Mouse (Mus musculus): ENCODE measurements at regions not wholly inside any gene's neighbourhood (a gene's known extent, or its start where the extent isn't known, plus 50 kb on each side); places are given as distances from the start of the nearest gene placed in this dataset.
A peak's percentile ranks its signal among the peaks of the same experiment; 100 is the strongest.

DNA sequence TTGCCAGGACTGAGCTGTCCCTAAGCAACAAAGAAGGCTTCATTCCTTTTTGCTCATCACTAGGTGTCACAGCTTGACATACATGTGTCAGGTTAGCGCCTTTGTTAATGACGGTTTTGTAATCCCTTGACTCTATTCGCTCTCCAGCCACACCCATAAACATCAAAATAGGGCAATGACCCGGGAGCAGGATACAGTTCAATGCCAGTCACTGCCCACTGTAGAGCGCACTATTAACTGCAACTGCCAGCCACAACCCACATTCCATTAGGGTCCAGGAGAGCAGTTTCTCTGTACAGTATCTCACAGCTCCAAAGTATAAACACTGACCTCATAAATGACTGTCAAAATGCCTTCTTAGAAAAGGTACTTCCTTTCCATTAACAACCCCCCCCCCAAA is 163.5 kb upstream of the Nfe2l3 start:
- WGBS = 85% methylated on average over 5 of the region's 5 CpGs
- no peaks in the 10 kb centered on the region for H3K4me1 ChIP-seq (ENCODE audit: control insufficient read depth, insufficient read depth, low read length)
- H3K4me2 ChIP-seq (ENCODE audit: low read depth, low read length) = no peak overlapping the region
- DNase-seq (ENCODE audit: low spot score) (no peak), ATAC-seq (replicated peaks; ENCODE audit: insufficient number of reproducible peaks, low FRiP score, low TSS enrichment, low read depth) (no peak)
- no peaks in the 10 kb centered on the region for H3K9me3 ChIP-seq (replicated peaks; ENCODE audit: control insufficient read depth, low read length)
- H3K27ac ChIP-seq (replicated peaks; ENCODE audit: low read depth, low read length) = no peak overlapping the region
- H3K4me3 ChIP-seq (ENCODE audit: low read depth, low read length) = no peak overlapping the region
- H3K36me3 ChIP-seq (replicated peaks; ENCODE audit: control insufficient read depth, insufficient read depth, low read depth, low read length) = no peaks in the 10 kb centered on the region
- H3K9ac ChIP-seq (replicated peaks; ENCODE audit: low read length) = no peak overlapping the region
- H3K27me3 ChIP-seq (ENCODE audit: control insufficient read depth, insufficient read depth, low read length) = no peaks in the 10 kb centered on the region

DNA sequence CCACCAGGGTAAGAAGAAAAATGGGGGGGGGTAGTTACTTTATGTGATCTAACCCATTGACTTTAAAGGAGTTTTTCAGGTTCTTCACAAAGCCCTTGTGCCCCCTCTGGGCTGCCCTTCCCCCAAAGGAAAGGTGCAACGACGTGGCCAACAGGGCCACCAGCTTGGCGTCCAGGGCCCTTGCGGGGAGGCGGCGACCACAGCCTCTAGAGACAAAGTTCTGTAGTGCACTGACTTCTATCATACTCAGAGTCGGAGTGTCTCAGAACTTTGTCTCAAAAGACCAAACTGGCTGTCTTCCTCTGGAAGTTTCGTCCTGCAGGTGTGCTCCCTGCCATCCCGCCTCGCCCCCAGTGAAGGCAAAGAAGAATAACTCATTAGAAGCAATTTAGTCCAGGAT is 162.9 kb upstream of the Nfe2l3 start:
- H3K27ac ChIP-seq (replicated peaks; ENCODE audit: low read depth, low read length) = no peak overlapping the region
- H3K4me1 ChIP-seq (ENCODE audit: control insufficient read depth, insufficient read depth, low read length) = no peaks in the 10 kb centered on the region
- DNase-seq (ENCODE audit: low spot score) = peak; percentile 6
- H3K9me3 ChIP-seq (replicated peaks; ENCODE audit: control insufficient read depth, low read length) = no peaks in the 10 kb centered on the region
- no peak for ATAC-seq (replicated peaks; ENCODE audit: insufficient number of reproducible peaks, low FRiP score, low TSS enrichment, low read depth)
- H3K9ac ChIP-seq (replicated peaks; ENCODE audit: low read length) = peak overlapping the region; percentile 77
- H3K4me2 ChIP-seq (ENCODE audit: low read depth, low read length) = peak overlapping the region; percentile 94
- WGBS = 29% methylated on average over 10 of the region's 10 CpGs
- no peaks in the 10 kb centered on the region for H3K36me3 ChIP-seq (replicated peaks; ENCODE audit: control insufficient read depth, insufficient read depth, low read depth, low read length)
- H3K27me3 ChIP-seq (ENCODE audit: control insufficient read depth, insufficient read depth, low read length) = no peaks in the 10 kb centered on the region
- peak overlapping the region; percentile 53 for H3K4me3 ChIP-seq (ENCODE audit: low read depth, low read length)

DNA sequence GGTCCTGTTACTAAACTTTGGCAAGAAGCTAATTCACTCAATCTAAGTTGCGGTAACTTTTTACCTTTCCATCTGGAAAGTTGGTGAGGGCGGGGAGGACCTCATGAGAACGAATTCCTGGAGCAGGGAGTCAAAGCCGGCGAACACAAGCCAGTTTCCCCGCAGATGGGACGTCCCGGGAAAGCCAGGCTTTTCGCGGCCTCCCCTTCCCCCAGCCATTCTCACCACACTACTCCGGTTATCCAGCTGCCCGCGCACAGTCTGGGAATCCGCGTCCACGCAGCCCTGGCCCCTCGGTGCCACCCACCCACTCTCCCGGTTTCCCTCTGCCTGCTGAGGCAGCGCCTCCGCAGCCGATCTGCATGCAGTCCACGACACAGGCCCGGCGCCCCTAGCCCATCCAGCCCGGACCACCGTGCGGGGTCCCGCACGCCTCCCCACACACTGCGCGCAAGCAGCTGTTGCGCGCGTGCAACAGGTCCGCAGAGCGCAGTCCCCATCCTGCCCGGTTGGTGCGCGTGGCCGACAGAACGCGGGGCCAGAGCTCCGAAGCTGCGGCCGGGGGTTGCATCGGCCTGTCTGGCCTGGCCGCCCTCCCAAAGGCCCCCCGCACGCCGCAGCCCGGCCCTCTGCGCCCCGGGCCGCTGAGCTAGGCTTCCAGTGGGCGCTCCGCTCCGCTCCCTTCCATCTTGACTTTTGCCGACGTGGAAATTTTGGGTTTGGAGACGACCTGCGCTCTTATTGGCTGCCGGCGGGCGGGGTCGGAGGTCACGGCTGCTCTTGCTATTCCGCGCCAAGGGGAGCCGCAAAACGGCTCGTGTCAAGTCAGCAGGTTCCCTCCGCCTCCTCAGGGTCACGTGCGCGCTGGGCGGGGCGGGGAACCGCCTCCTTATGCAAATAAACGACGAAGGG is 162.0 kb upstream of the Nfe2l3 start:
- H3K27ac ChIP-seq (replicated peaks; ENCODE audit: low read depth, low read length) = no peak overlapping the region
- no peaks in the 10 kb centered on the region for H3K36me3 ChIP-seq (replicated peaks; ENCODE audit: control insufficient read depth, insufficient read depth, low read depth, low read length)
- peak overlapping the region; percentile 77 for H3K9ac ChIP-seq (replicated peaks; ENCODE audit: low read length)
- H3K4me3 ChIP-seq (ENCODE audit: low read depth, low read length) = peak overlapping the region; percentile 53
- DNase-seq (ENCODE audit: low spot score) (peak; percentile 97), ATAC-seq (replicated peaks; ENCODE audit: insufficient number of reproducible peaks, low FRiP score, low TSS enrichment, low read depth) (peak; percentile 88)
- no peaks in the 10 kb centered on the region for H3K9me3 ChIP-seq (replicated peaks; ENCODE audit: control insufficient read depth, low read length)
- H3K27me3 ChIP-seq (ENCODE audit: control insufficient read depth, insufficient read depth, low read length) = no peaks in the 10 kb centered on the region
- H3K4me2 ChIP-seq (ENCODE audit: low read depth, low read length) = peak overlapping the region; percentile 94
- no peaks in the 10 kb centered on the region for H3K4me1 ChIP-seq (ENCODE audit: control insufficient read depth, insufficient read depth, low read length)
- WGBS = under 1% methylated on average over 79 of the region's 80 CpGs

DNA sequence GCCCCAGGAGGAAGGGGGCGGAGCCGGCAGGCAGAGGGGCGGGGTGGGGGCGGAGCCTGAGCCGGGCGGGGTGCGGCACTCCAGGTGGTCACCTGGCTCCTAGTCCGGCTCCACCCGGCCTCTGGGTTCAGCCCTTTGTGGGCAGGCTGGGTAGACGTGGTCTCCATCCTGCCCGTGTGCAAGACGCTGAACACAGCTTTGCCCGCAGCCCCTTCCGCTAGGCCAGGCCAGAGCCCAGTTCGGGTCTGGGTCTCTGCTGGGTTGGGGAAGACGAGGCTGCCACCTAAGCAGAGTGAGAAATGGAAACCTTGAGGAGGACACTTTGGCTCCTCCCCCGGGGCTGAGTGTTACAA is 161.4 kb upstream of the Nfe2l3 start:
- Histone ChIP-seq H3K4me3 (ENCODE audit: low read depth, low read length) (peak overlapping the region; percentile 53), H3K4me1 (ENCODE audit: control insufficient read depth, insufficient read depth, low read length) (no peaks in the 10 kb centered on the region), H3K9me3 (replicated peaks; ENCODE audit: control insufficient read depth, low read length) (no peaks in the 10 kb centered on the region), H3K27me3 (ENCODE audit: control insufficient read depth, insufficient read depth, low read length) (no peaks in the 10 kb centered on the region), H3K27ac (replicated peaks; ENCODE audit: low read depth, low read length) (no peak overlapping the region), H3K9ac (replicated peaks; ENCODE audit: low read length) (peak overlapping the region; percentile 43), H3K36me3 (replicated peaks; ENCODE audit: control insufficient read depth, insufficient read depth, low read depth, low read length) (no peaks in the 10 kb centered on the region), H3K4me2 (ENCODE audit: low read depth, low read length) (peak overlapping the region; percentile 94)
- no peak for DNase-seq (ENCODE audit: low spot score)
- WGBS = 1% methylated on average over 17 of the region's 17 CpGs
- peak; percentile 87 for ATAC-seq (replicated peaks; ENCODE audit: insufficient number of reproducible peaks, low FRiP score, low TSS enrichment, low read depth)

DNA sequence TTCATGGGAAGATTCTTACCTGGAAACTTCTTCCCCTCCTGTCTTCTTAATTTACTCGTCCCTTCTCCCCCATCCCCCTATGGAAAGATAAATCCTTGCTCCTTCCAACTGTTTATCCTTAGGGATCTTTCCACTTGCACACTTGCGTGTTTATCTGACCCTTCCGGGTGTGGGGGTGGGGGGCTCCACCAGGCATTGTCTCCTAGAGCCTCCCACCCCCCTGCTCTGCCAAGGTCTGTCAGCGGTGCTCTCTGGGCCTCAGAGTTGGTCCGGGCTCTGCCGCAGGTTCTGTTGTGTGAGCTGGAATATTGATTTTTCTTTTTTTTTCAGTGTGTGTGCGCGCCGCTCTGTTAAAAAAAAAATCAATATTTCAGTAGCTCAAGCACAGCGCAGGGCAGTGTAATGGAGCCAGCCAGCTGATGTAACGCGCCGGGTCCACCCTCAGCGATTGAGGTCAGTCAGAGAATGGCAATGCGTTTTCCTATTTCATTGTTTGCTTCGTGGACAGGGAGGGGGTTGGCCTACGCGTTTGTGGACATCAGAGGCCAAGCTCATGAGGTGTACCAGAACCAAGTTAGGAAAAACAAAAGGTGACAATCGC is 160.2 kb upstream of the Nfe2l3 start:
- H3K4me3 ChIP-seq (ENCODE audit: low read depth, low read length) = no peak overlapping the region
- no peak overlapping the region for H3K4me2 ChIP-seq (ENCODE audit: low read depth, low read length)
- H3K4me1 ChIP-seq (ENCODE audit: control insufficient read depth, insufficient read depth, low read length) = no peaks in the 10 kb centered on the region
- no peak overlapping the region for H3K27ac ChIP-seq (replicated peaks; ENCODE audit: low read depth, low read length)
- H3K36me3 ChIP-seq (replicated peaks; ENCODE audit: control insufficient read depth, insufficient read depth, low read depth, low read length) = no peaks in the 10 kb centered on the region
- no peak overlapping the region for H3K9ac ChIP-seq (replicated peaks; ENCODE audit: low read length)
- no peaks in the 10 kb centered on the region for H3K27me3 ChIP-seq (ENCODE audit: control insufficient read depth, insufficient read depth, low read length)
- WGBS = 87% methylated on average over 19 of the region's 19 CpGs
- DNase-seq (ENCODE audit: low spot score) = no peak
- no peaks in the 10 kb centered on the region for H3K9me3 ChIP-seq (replicated peaks; ENCODE audit: control insufficient read depth, low read length)
- ATAC-seq (replicated peaks; ENCODE audit: insufficient number of reproducible peaks, low FRiP score, low TSS enrichment, low read depth) = no peak

DNA sequence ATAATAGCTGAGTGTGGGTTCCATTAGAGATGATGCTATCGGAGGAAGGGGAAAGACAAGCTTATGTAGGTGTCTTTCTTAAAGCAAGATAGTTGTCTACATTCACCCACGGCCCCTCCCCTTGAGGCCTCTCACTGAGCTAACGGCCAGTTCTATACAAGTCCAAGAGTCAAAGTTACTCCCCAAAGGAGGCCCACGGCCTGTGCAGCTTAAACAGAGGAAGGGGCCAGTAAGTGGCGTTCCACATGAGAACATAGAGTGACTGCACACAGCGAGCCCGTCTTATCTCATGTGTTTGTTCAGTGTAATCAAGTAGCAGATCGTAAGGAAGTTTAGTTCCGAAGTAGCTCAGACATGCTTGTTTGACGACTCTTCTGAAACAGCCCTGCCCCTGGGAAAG is 153.0 kb upstream of the Nfe2l3 start:
- Histone ChIP-seq H3K9me3 (replicated peaks; ENCODE audit: control insufficient read depth, low read length) (no peaks in the 10 kb centered on the region), H3K4me3 (ENCODE audit: low read depth, low read length) (no peak overlapping the region), H3K9ac (replicated peaks; ENCODE audit: low read length) (no peak overlapping the region), H3K4me1 (ENCODE audit: control insufficient read depth, insufficient read depth, low read length) (no peaks in the 10 kb centered on the region), H3K27me3 (ENCODE audit: control insufficient read depth, insufficient read depth, low read length) (no peaks in the 10 kb centered on the region), H3K36me3 (replicated peaks; ENCODE audit: control insufficient read depth, insufficient read depth, low read depth, low read length) (no peaks in the 10 kb centered on the region), H3K27ac (replicated peaks; ENCODE audit: low read depth, low read length) (no peak overlapping the region), H3K4me2 (ENCODE audit: low read depth, low read length) (no peak overlapping the region)
- DNase-seq (ENCODE audit: low spot score) (no peak), ATAC-seq (replicated peaks; ENCODE audit: insufficient number of reproducible peaks, low FRiP score, low TSS enrichment, low read depth) (no peak)
- WGBS = 92% methylated on average over 10 of the region's 10 CpGs

DNA sequence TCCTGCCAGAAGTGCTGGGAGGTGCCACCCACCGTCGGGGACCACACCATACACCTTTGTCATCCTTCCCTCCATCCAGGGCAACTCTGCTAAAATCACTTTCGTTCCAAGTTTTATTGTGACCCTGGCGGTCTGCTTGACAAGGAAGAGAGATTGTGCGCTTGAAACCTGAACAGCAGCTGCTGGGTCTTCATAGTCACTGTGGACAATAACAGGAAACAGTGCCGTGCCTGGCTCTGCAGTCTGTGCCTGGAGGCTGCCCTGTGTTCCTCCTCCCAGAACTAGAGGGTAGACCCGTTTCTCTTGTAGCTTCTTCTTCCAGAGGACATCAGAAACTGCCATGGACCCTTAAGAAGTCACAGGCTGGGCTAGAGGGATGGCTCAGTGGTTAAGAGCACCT is 152.2 kb upstream of the Nfe2l3 start:
- H3K4me2 ChIP-seq (ENCODE audit: low read depth, low read length) = no peak overlapping the region
- no peaks in the 10 kb centered on the region for H3K9me3 ChIP-seq (replicated peaks; ENCODE audit: control insufficient read depth, low read length)
- DNase-seq (ENCODE audit: low spot score) (no peak), ATAC-seq (replicated peaks; ENCODE audit: insufficient number of reproducible peaks, low FRiP score, low TSS enrichment, low read depth) (no peak)
- no peak overlapping the region for H3K27ac ChIP-seq (replicated peaks; ENCODE audit: low read depth, low read length)
- 73% methylated on average over 7 of the region's 7 CpGs for WGBS
- H3K9ac ChIP-seq (replicated peaks; ENCODE audit: low read length) = no peak overlapping the region
- no peak overlapping the region for H3K4me3 ChIP-seq (ENCODE audit: low read depth, low read length)
- no peaks in the 10 kb centered on the region for H3K36me3 ChIP-seq (replicated peaks; ENCODE audit: control insufficient read depth, insufficient read depth, low read depth, low read length)
- H3K4me1 ChIP-seq (ENCODE audit: control insufficient read depth, insufficient read depth, low read length) = no peaks in the 10 kb centered on the region; the same call in 1 of the 2 replicates
- no peaks in the 10 kb centered on the region for H3K27me3 ChIP-seq (ENCODE audit: control insufficient read depth, insufficient read depth, low read length)

Data from embryonic facial prominence, embryonic 11.5 days (tissue).